Mouse (Mus musculus): Measurements from ENCODE around the gene Rnpepl1.

The Rnpepl1 gene

GRCm38 (mm10) chr1:92906779-92907631, 3.6 kb upstream of the Rnpepl1 start, which contains the start of gene Dusp28:
Gene Dusp28, plus strand, starts transcription at chr1:92906981.
- peak; percentile 84 to 87 for DNase-seq (ENCODE audit: low spot score in 2 of 2)

- no peak for DNase-seq (ENCODE audit: low spot score in 2 of 2)
These were observed 2.8 kb upstream of the Rnpepl1 start for GRCm38 (mm10) chr1:92907632-92908360.

- no peak for DNase-seq (ENCODE audit: low spot score in 2 of 2)
These were observed 1.9 kb upstream of the Rnpepl1 start for GRCm38 (mm10) chr1:92908664-92909063.

- DNase-seq (ENCODE audit: low spot score in 2 of 2) = peak in 1 of 2 experiments; percentile 17
These were observed 1.5 kb upstream of the Rnpepl1 start for GRCm38 (mm10) chr1:92909068-92909467.

- DNase-seq (ENCODE audit: low spot score in 2 of 2) = peak; percentile 27 to 39
These were observed 540 bp downstream of the Rnpepl1 start for GRCm38 (mm10) chr1:92910925-92911720.

- no peak for DNase-seq (ENCODE audit: low spot score in 2 of 2)
These were observed 1.1 kb downstream of the Rnpepl1 start for GRCm38 (mm10) chr1:92911721-92912138.

- DNase-seq (ENCODE audit: low spot score in 2 of 2) = no peak
These were observed 1.7 kb downstream of the Rnpepl1 start for GRCm38 (mm10) chr1:92912286-92912685.

- no peak for DNase-seq (ENCODE audit: low spot score in 2 of 2)
These were observed 3.7 kb downstream of the Rnpepl1 start for GRCm38 (mm10) chr1:92914239-92914638.

- DNase-seq (ENCODE audit: low spot score in 2 of 2) = no peak
These were observed 4.4 kb downstream of the Rnpepl1 start for GRCm38 (mm10) chr1:92914993-92915392.

- no peak for DNase-seq (ENCODE audit: low spot score in 2 of 2)
These were observed 6.1 kb downstream of the Rnpepl1 start for GRCm38 (mm10) chr1:92916725-92917124.

- no peak for DNase-seq (ENCODE audit: low spot score in 2 of 2)
These were observed 8.6 kb downstream of the Rnpepl1 start for GRCm38 (mm10) chr1:92919151-92919550.

- no peak for DNase-seq (ENCODE audit: low spot score in 2 of 2)
These were observed 9.2 kb downstream of the Rnpepl1 start for GRCm38 (mm10) chr1:92919775-92920174.

GRCm38 (mm10) chr1:92920474-92921200, 10.1 kb downstream of the Rnpepl1 start:
- DNase-seq (ENCODE audit: low spot score in 2 of 2) = no peak

GRCm38 (mm10) chr1:92921496-92921895, 10.9 kb downstream of the Rnpepl1 start:
- no peak for DNase-seq (ENCODE audit: low spot score in 2 of 2)

GRCm38 (mm10) chr1:92930171-92930706, 19.7 kb downstream of the Rnpepl1 start:
- DNase-seq (ENCODE audit: low spot score in 2 of 2) = no peak

GRCm38 (mm10) chr1:92933611-92934010, 23.0 kb downstream of the Rnpepl1 start:
- DNase-seq (ENCODE audit: low spot score in 2 of 2) = no peak

- peak; percentile 93 for DNase-seq (ENCODE audit: low spot score in 2 of 2)
These were observed 23.7 kb downstream of the Rnpepl1 start, which contains the start of gene Capn10 for GRCm38 (mm10) chr1:92934182-92934827. Gene Capn10, plus strand, starts transcription at chr1:92934376.

GRCm38 (mm10) chr1:92935054-92935962, 24.7 kb downstream of the Rnpepl1 start:
- peak; percentile 42 to 55 for DNase-seq (ENCODE audit: low spot score in 2 of 2)

- no peak for DNase-seq (ENCODE audit: low spot score in 2 of 2)
These were observed 25.4 kb downstream of the Rnpepl1 start for GRCm38 (mm10) chr1:92935977-92936376.
